Mouse (Mus musculus) hindbrain, embryonic 16.5 days (tissue): Measurements from ENCODE around the gene Anln. TPM values are rescaled to one million over a fixed set of nuclear protein-coding genes. Genes with fewer than 3 reads are reported as not detected.

Experiments
- ATAC-seq: fragments of 200-750 bp; cut with Nextera tagmentation; 2 replicates; pipeline ENCODE4 v1.8.0; 2017; ENCODE audit warnings: moderate TSS enrichment, moderate library complexity
- H3K27ac ChIP-seq: fragments of 300-500 bp; sonication (generic); 2 replicates; pipeline ENCODE4 v1.5.1; 2014; ENCODE audit warnings: low read depth, mild to moderate bottlenecking, control low read depth, low read length, moderate library complexity
- H3K27me3 ChIP-seq: fragments of 300-500 bp; sonication (generic); replicated peaks from 2 replicates; pipeline ENCODE4 v1.6.1; 2014; ENCODE audit warnings: low read length; ENCODE audit not compliant: control insufficient read depth, insufficient read depth
- H3K36me3 ChIP-seq: fragments of 300-500 bp; sonication (generic); 2 replicates; pipeline ENCODE4 v1.6.1; 2014; ENCODE audit warnings: mild to moderate bottlenecking, low read length, moderate library complexity, mixed read lengths; ENCODE audit not compliant: control insufficient read depth, insufficient read depth
- H3K4me1 ChIP-seq: fragments of 300-500 bp; sonication (generic); 2 replicates; pipeline ENCODE4 v1.6.1; 2014; ENCODE audit warnings: low read depth, low read length; ENCODE audit not compliant: control insufficient read depth, insufficient read depth
- H3K4me2 ChIP-seq: fragments of 300-500 bp; sonication (generic); 2 replicates; pipeline ENCODE4 v1.6.1; 2014; ENCODE audit warnings: mild to moderate bottlenecking, low read length, control low read depth, moderate library complexity
- H3K4me3 ChIP-seq: fragments of 300-500 bp; sonication (generic); 2 replicates; pipeline ENCODE4 v1.5.1; 2014; ENCODE audit warnings: mild to moderate bottlenecking, low read length, control low read depth, moderate library complexity
- H3K9ac ChIP-seq: fragments of 300-500 bp; sonication (generic); 2 replicates; pipeline ENCODE4 v1.6.1; 2014; ENCODE audit warnings: low read depth, mild to moderate bottlenecking, control low read depth, low read length, moderate library complexity
- H3K9me3 ChIP-seq: fragments of 300-500 bp; sonication (generic); 2 replicates; pipeline ENCODE4 v1.6.1; 2014; ENCODE audit warnings: mild to moderate bottlenecking, low read length, moderate library complexity; ENCODE audit not compliant: control insufficient read depth
- WGBS: fragments of 180-500 bp; shearing (Covaris S2); extraction: QIAGEN DNeasy Blood & Tissue Kit; methylation state at CpG from one replicate; pipeline ENCODE4 v1.1.7; 2014; 5-methylcytosine and 5-hydroxymethylcytosine counted together
- polyA plus RNA-seq: library from polyadenylated mRNA; unstranded; fragments of >200 nt; fragmentation: Nextera tagmentation; extraction: Ambion mirVana; gene quantifications from 2 replicates; pipeline ENCODE4 v1.2.1, GENCODE M21; 2015

Anln gene
- polyA plus RNA-seq, 1 experiment from 2014 or later: 4.1 TPM

DNA sequence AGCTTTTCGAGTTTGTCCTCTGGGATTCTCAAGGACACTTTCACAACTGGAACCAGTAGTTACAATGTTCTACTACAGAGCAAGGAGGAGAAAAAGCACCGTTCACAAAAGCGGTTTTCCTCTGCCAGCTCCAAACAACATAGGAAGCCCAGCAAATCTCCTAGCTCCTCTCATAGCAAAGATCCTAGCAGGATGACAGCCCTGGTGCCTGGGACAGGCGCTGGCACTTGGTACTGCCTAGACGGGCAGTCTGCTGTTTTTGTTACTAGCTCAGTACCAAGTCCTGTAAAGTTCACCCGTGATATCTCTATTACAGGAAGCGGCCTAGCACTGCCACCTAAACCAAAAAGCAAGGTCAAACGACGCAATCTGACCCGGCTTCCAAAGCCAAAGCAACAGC lies 35.2 kb upstream of the Anln start:
- Histone ChIP-seq H3K9ac (no peak overlapping the region), H3K4me1 (no peaks in the 10 kb centered on the region; the same call in 1 of the 2 replicates), H3K27ac (no peak overlapping the region), H3K4me3 (no peak overlapping the region), H3K4me2 (no peak overlapping the region), H3K27me3 (no peaks in the 10 kb centered on the region), H3K9me3 (no peaks in the 10 kb centered on the region), H3K36me3 (peaks cover 3% of the 10 kb centered on the region; the same call in 1 of the 2 replicates)
- ATAC-seq: no peak
- WGBS: 84% methylated on average over 10 of the region's 10 CpGs

DNA sequence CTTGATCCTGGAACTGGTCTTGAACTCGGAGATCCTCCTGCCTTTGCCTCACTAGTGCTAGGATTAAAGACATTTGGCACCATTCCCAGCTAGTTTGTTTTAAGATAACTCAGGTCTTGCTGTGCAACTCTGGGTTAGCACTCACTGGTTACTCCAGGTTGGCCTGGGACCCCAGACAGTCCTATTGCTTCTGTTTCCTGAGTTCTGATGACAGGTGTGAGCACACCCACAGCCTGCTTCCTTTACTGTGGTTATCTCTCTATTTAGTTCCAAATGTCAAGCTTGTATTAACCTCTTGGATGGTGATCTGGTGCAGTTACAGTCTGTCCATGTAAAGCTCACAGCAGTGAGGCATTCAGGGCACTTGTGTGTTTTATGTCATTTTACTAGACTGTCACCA lies 34.5 kb upstream of the Anln start:
- H3K9me3 ChIP-seq: no peaks in the 10 kb centered on the region
- H3K27me3 ChIP-seq: no peaks in the 10 kb centered on the region
- H3K4me1 ChIP-seq: no peaks in the 10 kb centered on the region
- no peak for ATAC-seq
- no peak overlapping the region for H3K4me2 ChIP-seq
- no peak overlapping the region for H3K4me3 ChIP-seq
- peaks cover 3% of the 10 kb centered on the region; the same call in 1 of the 2 replicates for H3K36me3 ChIP-seq
- 92% methylated on average over 1 of the region's 1 CpGs for WGBS
- H3K9ac ChIP-seq: no peak overlapping the region
- no peak overlapping the region for H3K27ac ChIP-seq

DNA sequence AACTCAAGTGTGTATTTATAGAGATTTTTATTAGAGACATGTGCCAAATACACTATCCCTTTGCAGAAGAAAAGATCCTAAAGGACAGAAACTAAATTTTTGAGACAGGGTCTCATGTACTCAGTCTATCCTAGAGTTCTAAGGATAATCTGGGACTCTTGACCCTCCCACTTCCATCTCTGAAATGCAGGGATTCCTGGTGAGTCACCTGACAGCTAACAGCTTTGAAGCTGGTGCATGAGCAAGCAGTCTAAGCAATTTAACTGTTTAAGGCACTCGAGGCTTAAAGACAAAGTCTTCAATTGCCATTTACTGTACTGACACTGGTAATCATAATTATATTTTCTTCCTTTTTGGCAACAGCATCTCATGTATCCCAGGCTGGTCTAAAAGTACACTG lies 33.6 kb upstream of the Anln start:
- 78% methylated on average over 1 of the region's 1 CpGs for WGBS
- peaks cover 3% of the 10 kb centered on the region; the same call in 1 of the 2 replicates for H3K36me3 ChIP-seq
- no peak for ATAC-seq

DNA sequence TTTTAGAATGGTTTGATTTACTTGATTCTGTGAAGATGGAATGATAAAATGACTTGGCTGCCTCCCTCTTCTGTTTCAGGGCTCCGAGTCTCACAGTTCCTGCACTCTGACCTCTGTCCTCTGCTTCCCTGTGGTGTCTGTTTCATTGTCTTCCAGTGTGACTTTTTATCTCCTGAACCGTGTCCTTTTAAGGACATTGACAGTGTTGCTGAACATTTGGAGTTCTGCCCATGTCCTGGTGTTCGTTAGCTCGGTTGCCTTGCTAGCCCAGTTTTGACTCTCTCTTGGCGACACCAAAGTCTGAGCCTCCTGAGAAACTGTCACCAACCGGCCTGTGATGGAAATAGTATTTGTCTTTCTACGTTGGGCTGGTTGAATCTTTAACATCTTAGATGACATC lies 31.5 kb upstream of the Anln start:
- H3K9ac ChIP-seq: no peak overlapping the region
- WGBS: 20% methylated on average over 7 of the region's 7 CpGs
- no peak overlapping the region for H3K4me2 ChIP-seq
- H3K36me3 ChIP-seq: peaks cover 3% of the 10 kb centered on the region; the same call in 1 of the 2 replicates
- no peak overlapping the region for H3K4me3 ChIP-seq
- no peaks in the 10 kb centered on the region for H3K9me3 ChIP-seq
- H3K27ac ChIP-seq: no peak overlapping the region
- H3K4me1 ChIP-seq: no peaks in the 10 kb centered on the region
- H3K27me3 ChIP-seq: no peaks in the 10 kb centered on the region
- no peak for ATAC-seq

More for the DNA sequence above, 33.6 kb upstream of the Anln start:
- no peaks in the 10 kb centered on the region for H3K9me3 ChIP-seq
- no peaks in the 10 kb centered on the region for H3K27me3 ChIP-seq
- H3K27ac ChIP-seq: no peak overlapping the region
- no peak overlapping the region for H3K4me2 ChIP-seq
- no peak overlapping the region for H3K4me3 ChIP-seq
- H3K4me1 ChIP-seq: no peaks in the 10 kb centered on the region
- no peak overlapping the region for H3K9ac ChIP-seq

DNA sequence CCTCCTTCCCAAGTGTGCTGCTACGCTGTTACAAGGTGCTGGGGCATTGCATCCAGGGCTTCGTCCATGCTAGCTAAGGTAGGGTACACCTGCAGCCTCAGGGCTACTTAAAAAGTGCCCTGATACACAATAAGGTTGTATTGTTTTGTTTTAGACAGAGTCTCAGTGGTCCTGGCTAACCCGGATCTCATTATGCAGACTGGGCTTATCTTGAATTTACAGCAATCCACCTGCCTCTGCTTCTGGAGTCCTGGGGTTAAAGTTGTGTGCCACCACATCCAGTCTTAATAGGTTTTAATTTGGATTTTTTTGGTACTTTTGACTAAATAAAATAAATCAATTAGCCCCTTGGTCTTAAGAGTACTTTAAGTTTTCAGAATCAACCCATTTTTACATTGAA lies 30.9 kb upstream of the Anln start:
- Histone ChIP-seq H3K27ac (no peak overlapping the region), H3K9me3 (no peaks in the 10 kb centered on the region), H3K27me3 (no peaks in the 10 kb centered on the region), H3K9ac (no peak overlapping the region), H3K4me1 (no peaks in the 10 kb centered on the region), H3K36me3 (peaks cover 3% of the 10 kb centered on the region; the same call in 1 of the 2 replicates), H3K4me3 (no peak overlapping the region), H3K4me2 (no peak overlapping the region)
- WGBS: 77% methylated on average over 3 of the region's 3 CpGs
- ATAC-seq: no peak

DNA sequence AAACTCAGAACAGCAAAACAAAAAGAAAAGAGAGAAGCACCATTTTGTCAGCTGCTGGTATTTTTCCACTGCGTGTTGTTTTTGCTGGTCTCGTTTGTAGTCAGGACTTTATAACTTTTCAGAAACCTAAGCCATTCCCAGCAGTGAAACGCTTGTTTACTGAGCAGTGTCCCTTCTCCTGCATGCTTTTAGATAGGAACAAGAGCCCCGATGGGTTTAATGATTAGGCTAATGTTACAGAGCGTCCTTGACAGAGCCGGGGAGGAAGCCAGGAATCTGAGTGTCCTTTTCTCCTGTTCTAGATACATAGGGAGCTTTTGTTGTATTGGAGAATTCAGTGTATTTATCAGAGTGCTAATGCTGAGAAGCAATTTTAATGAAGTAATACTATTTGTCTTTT lies 28.6 kb upstream of the Anln start:
- Histone ChIP-seq H3K4me2 (no peak overlapping the region), H3K4me3 (no peak overlapping the region), H3K9me3 (no peaks in the 10 kb centered on the region), H3K36me3 (no peaks in the 10 kb centered on the region), H3K27ac (no peak overlapping the region), H3K4me1 (peaks cover 3% of the 10 kb centered on the region), H3K9ac (no peak overlapping the region), H3K27me3 (no peaks in the 10 kb centered on the region)
- ATAC-seq: no peak
- WGBS: 43% methylated on average over 6 of the region's 6 CpGs

DNA sequence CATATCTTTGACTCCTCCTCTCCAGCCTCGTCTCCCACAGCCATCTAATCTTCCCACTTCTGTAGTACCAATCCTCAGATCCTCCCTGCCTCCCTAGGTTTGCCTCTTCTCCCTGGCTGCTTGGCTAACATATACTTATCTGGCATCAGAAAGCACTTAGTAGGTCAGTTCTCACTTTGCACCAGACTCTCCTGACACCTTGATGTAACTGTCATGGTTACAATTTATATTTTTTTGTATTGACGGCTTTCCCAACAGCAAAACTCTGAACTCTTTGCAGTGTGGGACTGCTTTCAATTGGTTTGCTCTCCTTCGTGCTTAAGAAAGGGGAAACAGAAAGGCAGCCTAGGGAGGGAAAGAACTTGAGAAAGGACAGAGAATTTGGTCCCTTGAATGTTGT lies 27.2 kb upstream of the Anln start:
- H3K9me3 ChIP-seq: no peaks in the 10 kb centered on the region
- no peak overlapping the region for H3K4me3 ChIP-seq
- H3K27ac ChIP-seq: no peak overlapping the region
- WGBS: 94% methylated on average over 3 of the region's 3 CpGs
- ATAC-seq: no peak
- H3K9ac ChIP-seq: no peak overlapping the region
- no peak overlapping the region for H3K4me2 ChIP-seq
- no peaks in the 10 kb centered on the region for H3K27me3 ChIP-seq
- no peaks in the 10 kb centered on the region for H3K36me3 ChIP-seq
- peaks cover 5% of the 10 kb centered on the region for H3K4me1 ChIP-seq

DNA sequence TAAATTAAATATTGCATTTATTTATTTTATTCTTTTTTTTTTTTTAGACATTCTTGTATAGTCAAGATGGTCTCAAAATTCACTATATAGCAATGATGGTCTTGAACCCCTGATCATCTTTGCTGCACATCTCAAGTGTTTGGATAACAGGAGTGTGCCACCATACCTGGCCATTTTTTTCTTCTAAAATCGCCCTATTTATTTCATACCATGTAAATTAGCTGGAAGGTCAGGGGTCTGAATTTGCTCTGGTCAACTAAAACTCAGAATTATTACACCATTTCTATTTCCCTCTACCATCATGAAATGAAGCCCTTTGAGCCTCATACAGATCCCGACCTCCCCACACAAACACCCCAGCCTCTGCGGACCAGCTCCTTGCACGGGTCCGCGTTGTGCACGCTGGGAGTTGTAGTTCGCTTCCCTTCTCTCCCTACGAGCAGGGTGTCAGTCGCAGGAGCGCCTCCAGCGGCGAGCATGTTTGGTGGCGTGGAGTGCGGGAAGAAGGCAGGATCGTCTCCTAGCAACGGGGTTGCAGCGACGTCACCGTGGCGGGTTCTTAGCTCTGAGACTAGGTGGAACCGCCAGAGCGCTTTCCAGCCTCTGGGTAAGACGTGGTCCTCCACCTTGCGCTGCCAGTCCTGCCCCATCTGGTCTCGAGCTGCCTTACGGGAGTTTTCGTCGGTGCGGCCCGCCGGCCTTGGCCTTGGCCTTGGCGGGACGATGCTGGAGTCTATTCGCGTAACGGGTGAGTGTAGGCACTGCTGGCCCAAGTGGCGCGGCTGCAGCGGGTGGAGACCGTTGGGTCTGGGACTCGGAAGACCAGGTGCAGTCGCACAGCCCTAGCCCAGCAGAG lies 22.2 kb upstream of the Anln start, which contains the start of gene 9530077C05Rik:
Gene 9530077C05Rik, plus strand, starts transcription at position 512 of the 856 bp plus-strand sequence.
- no peaks in the 10 kb centered on the region for H3K9me3 ChIP-seq
- H3K4me1 ChIP-seq: peaks cover 5% of the 10 kb centered on the region
- peak within 1 kb of the TSS; percentile 78 for H3K4me2 ChIP-seq
- peak within 1 kb of the TSS; percentile 77 for H3K4me3 ChIP-seq
- peak within 1 kb of the TSS; percentile 83 for H3K27ac ChIP-seq
- no peaks in the 10 kb centered on the region for H3K27me3 ChIP-seq
- no peaks in the 10 kb centered on the region for H3K36me3 ChIP-seq
- 1% methylated on average over 43 of the region's 43 CpGs for WGBS
- peak within 1 kb of the TSS; percentile 89 for H3K9ac ChIP-seq
- peak; percentile 99 for ATAC-seq

DNA sequence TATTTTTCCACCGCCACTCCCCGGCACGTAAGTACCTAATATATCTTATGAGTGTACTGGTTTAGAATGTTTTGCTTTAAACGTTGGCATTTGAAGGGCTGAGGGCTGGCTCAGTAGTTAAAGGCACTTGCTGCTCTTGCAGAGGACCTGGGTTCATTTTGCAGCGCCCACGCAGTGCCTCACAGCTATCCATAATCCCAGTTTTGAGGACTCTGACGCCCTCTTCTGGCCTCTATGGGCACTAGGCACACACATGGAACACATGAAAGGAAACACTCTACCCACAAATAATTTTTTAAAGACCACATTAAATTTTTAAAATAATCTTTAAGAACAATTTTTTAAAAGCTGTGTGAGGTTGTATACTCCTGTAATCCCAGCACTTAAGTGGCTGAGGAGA lies 20.5 kb upstream of the Anln start:
- Histone ChIP-seq H3K4me1 (peaks cover 5% of the 10 kb centered on the region), H3K4me3 (no peak overlapping the region), H3K9ac (no peak overlapping the region), H3K9me3 (no peaks in the 10 kb centered on the region), H3K4me2 (no peak overlapping the region), H3K36me3 (no peaks in the 10 kb centered on the region), H3K27me3 (no peaks in the 10 kb centered on the region), H3K27ac (no peak overlapping the region)
- WGBS: 80% methylated on average over 7 of the region's 7 CpGs
- no peak for ATAC-seq
